Mouse (Mus musculus) neural tube, embryonic 14.5 days (tissue): ENCODE results near the gene Tgfbr3l. TPM values are rescaled to one million over a fixed set of nuclear protein-coding genes. Genes with fewer than 3 reads are reported as not detected.

Experiments
- ATAC-seq: fragments of 200-750 bp; cut with Nextera tagmentation; 2 replicates; pipeline ENCODE4 v1.8.0; 2017; ENCODE audit warnings: low read depth, mild to moderate bottlenecking, moderate TSS enrichment, moderate library complexity
- H3K27ac ChIP-seq: fragments of 300-500 bp; sonication (generic); 2 replicates; pipeline ENCODE4 v1.5.1; 2014; ENCODE audit warnings: low read depth, mild to moderate bottlenecking, control low read depth, low read length, moderate library complexity, mixed read lengths
- H3K27me3 ChIP-seq: fragments of 300-500 bp; sonication (generic); 2 replicates; pipeline ENCODE4 v1.6.1; 2014; ENCODE audit warnings: low read length; ENCODE audit not compliant: control insufficient read depth, insufficient read depth
- H3K36me3 ChIP-seq: fragments of 300-500 bp; sonication (generic); 2 replicates; pipeline ENCODE4 v1.6.1; 2014; ENCODE audit warnings: low read length, mixed read lengths; ENCODE audit not compliant: control insufficient read depth, insufficient read depth
- H3K4me1 ChIP-seq: fragments of 300-500 bp; sonication (generic); 2 replicates; pipeline ENCODE4 v1.6.1; 2014; ENCODE audit warnings: low read length; ENCODE audit not compliant: control insufficient read depth, insufficient read depth
- H3K4me2 ChIP-seq: fragments of 300-500 bp; sonication (generic); 2 replicates; pipeline ENCODE4 v1.6.1; 2014; ENCODE audit warnings: mild to moderate bottlenecking, low read depth, low read length, control low read depth
- H3K4me3 ChIP-seq: fragments of 300-500 bp; sonication (generic); 2 replicates; pipeline ENCODE4 v1.5.1; 2014; ENCODE audit warnings: low read depth, low read length, control low read depth, mixed read lengths
- H3K9ac ChIP-seq: fragments of 300-500 bp; sonication (generic); replicated peaks from 2 replicates; pipeline ENCODE4 v1.6.1; 2014; ENCODE audit warnings: low read depth, mild to moderate bottlenecking, control low read depth, low read length, mixed read lengths
- H3K9me3 ChIP-seq: fragments of 300-500 bp; sonication (generic); 2 replicates; pipeline ENCODE4 v1.6.1; 2016; ENCODE audit warnings: low read length; ENCODE audit not compliant: control insufficient read depth
- WGBS: fragments of 180-500 bp; shearing (Covaris S2); extraction: QIAGEN DNeasy Blood & Tissue Kit; methylation state at CpG from one replicate; pipeline ENCODE4 v1.1.7; 2014; 5-methylcytosine and 5-hydroxymethylcytosine counted together
- polyA plus RNA-seq: library from polyadenylated mRNA; unstranded; fragments of >200 nt; fragmentation: Nextera tagmentation; extraction: Ambion mirVana; gene quantifications from 2 replicates; pipeline ENCODE4 v1.2.1, GENCODE M21; 2014

The Tgfbr3l gene
- polyA plus RNA-seq, 1 experiment from 2014 or later: 4.2 TPM

- H3K4me3 ChIP-seq: peak overlapping the region; percentile 87
- peak overlapping the region; percentile 65 for H3K4me2 ChIP-seq
- peak; percentile 70 for ATAC-seq
- H3K4me1 ChIP-seq: peaks cover 31% of the 10 kb centered on the region
- no peaks in the 10 kb centered on the region for H3K27me3 ChIP-seq
- peak overlapping the region; percentile 97 for H3K9ac ChIP-seq
- H3K9me3 ChIP-seq: no peaks in the 10 kb centered on the region
- WGBS: 3% methylated on average over 35 of the region's 35 CpGs
- peak overlapping the region; percentile 94 for H3K27ac ChIP-seq
- peaks cover 25% of the 10 kb centered on the region for H3K36me3 ChIP-seq
Observed at GRCm38 (mm10) chr8:4258233-4258632, 10.2 kb downstream of the Tgfbr3l start.

GRCm38 (mm10) chr8:4258678-4259077 lies 10.7 kb downstream of the Tgfbr3l start:
- WGBS: 0% methylated on average over 31 of the region's 32 CpGs
- Histone ChIP-seq H3K27me3 (no peaks in the 10 kb centered on the region), H3K36me3 (peaks cover 25% of the 10 kb centered on the region), H3K9me3 (no peaks in the 10 kb centered on the region), H3K4me3 (peak overlapping the region; percentile 87), H3K9ac (peak overlapping the region; percentile 97), H3K4me1 (peaks cover 31% of the 10 kb centered on the region), H3K27ac (peak overlapping the region; percentile 94), H3K4me2 (peak overlapping the region; percentile 65)
- peak; percentile 69 for ATAC-seq

GRCm38 (mm10) chr8:4259125-4259804 lies 11.3 kb downstream of the Tgfbr3l start, which contains the start of gene Ctxn1:
Gene Ctxn1 (minus strand): TSS chr8:4259274.
- Histone ChIP-seq H3K4me1 (peaks cover 26% of the 10 kb centered on the region), H3K9ac (peak within 1 kb of the TSS; percentile 97), H3K9me3 (no peaks in the 10 kb centered on the region), H3K4me3 (peak within 1 kb of the TSS; percentile 87), H3K36me3 (peaks cover 27% of the 10 kb centered on the region), H3K27ac (peak within 1 kb of the TSS; percentile 94), H3K27me3 (no peaks in the 10 kb centered on the region), H3K4me2 (peak within 1 kb of the TSS; percentile 65)
- ATAC-seq: peak; percentile 88
- WGBS: 7% methylated on average over 27 of the region's 33 CpGs

- no peak for ATAC-seq
- no peak overlapping the region for H3K4me3 ChIP-seq
- no peak overlapping the region; the same call in 1 of the 2 replicates for H3K4me2 ChIP-seq
- H3K9ac ChIP-seq: no peak overlapping the region; the same call in 1 of the 2 replicates
- WGBS: 81% methylated on average over 4 of the region's 4 CpGs
- H3K9me3 ChIP-seq: no peaks in the 10 kb centered on the region
- H3K27ac ChIP-seq: peak overlapping the region; percentile 94
- H3K36me3 ChIP-seq: peaks cover 30% of the 10 kb centered on the region
- H3K4me1 ChIP-seq: peaks cover 24% of the 10 kb centered on the region
- no peaks in the 10 kb centered on the region for H3K27me3 ChIP-seq
Observed at GRCm38 (mm10) chr8:4259805-4260170, 11.8 kb downstream of the Tgfbr3l start.

GRCm38 (mm10) chr8:4263105-4263791 lies 15.2 kb downstream of the Tgfbr3l start:
- WGBS: 94% methylated on average over 8 of the region's 8 CpGs
- no peak overlapping the region for H3K4me3 ChIP-seq
- peaks cover 9% of the 10 kb centered on the region for H3K4me1 ChIP-seq
- H3K4me2 ChIP-seq: no peak overlapping the region
- H3K36me3 ChIP-seq: peaks cover 45% of the 10 kb centered on the region
- no peaks in the 10 kb centered on the region for H3K27me3 ChIP-seq
- no peak overlapping the region for H3K27ac ChIP-seq
- ATAC-seq: no peak
- no peaks in the 10 kb centered on the region for H3K9me3 ChIP-seq
- no peak overlapping the region for H3K9ac ChIP-seq

- Histone ChIP-seq H3K27ac (no peak overlapping the region), H3K4me3 (no peak overlapping the region), H3K9me3 (no peaks in the 10 kb centered on the region), H3K9ac (no peak overlapping the region), H3K4me1 (no peaks in the 10 kb centered on the region), H3K27me3 (no peaks in the 10 kb centered on the region), H3K4me2 (no peak overlapping the region), H3K36me3 (peaks cover 60% of the 10 kb centered on the region)
- 94% methylated on average over 15 of the region's 15 CpGs for WGBS
- ATAC-seq: no peak
Observed at GRCm38 (mm10) chr8:4265160-4265914, 17.3 kb downstream of the Tgfbr3l start.

- Histone ChIP-seq H3K4me1 (no peaks in the 10 kb centered on the region), H3K27me3 (no peaks in the 10 kb centered on the region), H3K4me2 (no peak overlapping the region), H3K36me3 (peaks cover 49% of the 10 kb centered on the region), H3K9me3 (no peaks in the 10 kb centered on the region), H3K27ac (no peak overlapping the region), H3K4me3 (no peak overlapping the region), H3K9ac (no peak overlapping the region)
- peak; percentile 55; the same call in 1 of the 2 replicates for ATAC-seq
- 78% methylated on average over 15 of the region's 15 CpGs for WGBS
Observed at GRCm38 (mm10) chr8:4267627-4268026, 19.6 kb downstream of the Tgfbr3l start.

- no peak overlapping the region for H3K4me3 ChIP-seq
- WGBS: 92% methylated on average over 6 of the region's 6 CpGs
- no peaks in the 10 kb centered on the region for H3K9me3 ChIP-seq
- peaks cover 47% of the 10 kb centered on the region for H3K36me3 ChIP-seq
- ATAC-seq: no peak
- no peaks in the 10 kb centered on the region for H3K4me1 ChIP-seq
- no peak overlapping the region for H3K9ac ChIP-seq
- no peak overlapping the region for H3K27ac ChIP-seq
- H3K4me2 ChIP-seq: no peak overlapping the region
- H3K27me3 ChIP-seq: no peaks in the 10 kb centered on the region
Observed at GRCm38 (mm10) chr8:4269609-4270008, 21.6 kb downstream of the Tgfbr3l start.
